Mouse (Mus musculus) B cell, adult 67 days (primary cell): ENCODE data around the gene Gps2. TPM values are rescaled to one million over a fixed set of nuclear protein-coding genes. Genes with fewer than 3 reads are reported as not detected.

Source experiments
- total RNA-seq, 2 experiments: library from RNA; stranded (reverse); gene quantifications; 4 replicates each; pipeline ENCODE4 v1.2.4; 2023

Gene Gps2
- 100 to 1,000 TPM; 148 to 150 TPM for total RNA-seq

GRCm38 (mm10) chr11:69913554-69914371 is at the start of gene Gps2:
Gene Gps2 (plus strand): TSS chr11:69913888.

DNA sequence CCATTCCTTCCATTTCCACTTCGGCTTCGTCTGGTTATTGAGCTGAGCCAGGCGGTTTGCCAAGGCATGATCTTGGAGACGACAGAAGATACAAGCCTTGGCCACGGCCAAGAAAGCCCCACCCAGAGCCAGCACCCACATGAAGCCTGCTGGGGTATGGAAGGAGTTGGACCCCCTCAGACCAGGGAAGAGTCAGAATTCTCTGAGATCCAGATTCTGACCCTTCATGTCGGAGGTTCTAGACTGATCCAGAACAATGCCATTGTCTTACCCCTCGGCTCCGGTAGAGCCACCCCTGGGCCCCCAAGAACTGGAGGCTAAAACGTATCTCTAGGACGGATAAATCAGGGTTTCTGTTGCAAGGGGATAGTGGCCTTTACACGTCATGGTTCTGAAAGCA is 35.8 kb upstream of the Gps2 start, which contains the start of gene Tmem95:
Tmem95 (minus strand) TSS at position 141 of the 400 bp plus-strand sequence.

GRCm38 (mm10) chr11:69880853-69881603 is 32.7 kb upstream of the Gps2 start, which contains the start of gene Kctd11:
Gene Kctd11 (minus strand): TSS chr11:69881406.

GRCm38 (mm10) chr11:69895291-69895690 is 18.4 kb upstream of the Gps2 start, which contains the start of gene Acap1:
Gene Acap1 (minus strand): TSS chr11:69895539.

DNA sequence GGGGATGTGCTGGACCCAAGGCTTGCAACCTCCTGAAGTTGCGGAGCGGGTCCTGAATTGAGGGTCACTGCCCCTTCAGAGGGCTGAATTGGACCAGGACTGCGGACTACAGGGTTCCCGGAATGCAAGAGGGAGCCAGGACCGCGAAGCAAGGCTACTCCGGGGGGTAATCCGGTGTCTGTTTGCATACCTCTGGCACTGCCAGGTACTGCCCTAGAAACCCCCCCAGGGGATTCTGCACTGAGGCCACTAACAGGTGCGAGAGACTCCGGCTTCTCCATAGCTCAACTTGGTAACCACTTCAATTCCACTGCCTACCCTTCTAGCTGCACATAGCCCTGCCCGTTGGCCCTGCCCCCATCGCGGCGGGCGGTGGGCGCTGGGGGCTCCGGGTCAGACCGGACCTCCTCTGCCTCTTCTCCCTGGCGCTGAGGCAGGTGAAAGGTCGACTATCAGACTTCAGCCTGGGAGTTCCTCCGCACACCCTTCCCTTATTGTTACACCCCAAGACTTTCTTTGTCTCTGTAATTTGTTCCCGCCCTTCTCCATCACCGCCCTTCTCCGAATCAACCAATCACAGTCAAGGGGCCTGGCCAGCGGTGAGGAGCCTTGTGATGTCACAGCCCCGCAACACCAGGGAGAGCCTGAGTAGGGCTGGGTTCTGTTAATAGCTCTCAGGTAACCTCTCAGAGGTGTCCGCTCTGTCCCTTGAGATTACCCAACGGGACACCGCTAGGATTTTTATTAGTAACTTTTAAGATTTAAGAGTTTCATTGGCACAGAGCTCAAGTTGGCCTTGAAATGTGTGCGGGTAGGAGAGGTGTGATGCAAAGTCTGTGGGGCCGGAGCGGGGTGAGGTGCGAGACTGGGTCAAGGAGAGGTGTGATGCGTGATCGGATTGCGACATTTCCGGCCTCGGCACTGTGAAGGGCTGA is 12.9 kb upstream of the Gps2 start, which contains the start of the genes 2810408A11Rik and Neurl4:
2810408A11Rik (minus strand) TSS at position 517 of the 935 bp plus-strand sequence.
Neurl4 (plus strand) TSS at position 602 of the 935 bp plus-strand sequence.

DNA sequence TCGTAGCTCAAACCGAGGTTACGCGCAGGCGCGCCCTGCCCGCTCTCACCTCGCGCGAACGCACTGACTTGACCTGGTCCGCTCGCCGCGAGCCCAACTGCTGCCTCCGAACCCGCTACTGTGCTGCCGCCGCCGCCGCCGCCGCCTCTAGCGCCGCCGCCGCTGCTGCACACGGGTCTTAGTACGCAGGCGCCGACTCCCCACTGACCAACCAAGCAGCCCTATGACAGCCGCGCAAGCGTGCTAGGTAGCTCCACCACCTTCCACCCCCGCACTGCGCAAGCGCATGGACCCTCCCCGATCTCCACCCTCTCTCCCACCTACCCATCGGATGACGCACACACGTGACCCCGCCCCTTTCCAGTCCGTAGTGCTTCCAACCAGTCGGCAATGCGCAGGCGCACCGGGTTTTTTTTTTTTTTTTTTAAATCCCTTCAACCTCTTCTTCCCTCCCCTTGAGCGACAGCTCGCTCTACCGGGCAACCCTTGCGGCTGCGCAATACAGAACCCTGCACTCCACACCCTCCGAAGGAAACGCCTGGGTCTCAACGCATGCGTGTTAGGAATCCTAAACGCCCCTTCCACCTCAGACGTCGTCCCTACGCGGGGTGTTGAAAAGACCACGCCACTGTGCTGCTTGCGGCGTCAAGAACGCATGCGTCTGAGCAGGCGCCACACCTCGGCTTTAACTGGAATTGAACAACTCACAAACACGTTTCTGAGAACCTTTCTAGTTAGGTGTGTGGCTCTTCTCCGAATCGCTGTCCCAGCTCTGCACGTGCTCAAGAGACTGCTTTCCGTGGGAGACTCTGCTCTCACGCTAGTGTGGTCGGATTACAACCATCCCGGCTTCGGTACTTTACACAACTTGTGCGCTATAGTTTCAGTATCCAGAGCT is 7.7 kb downstream of the Gps2 start, which contains the start of gene Eif5a:
Eif5a (minus strand) TSS at position 845 of the 898 bp plus-strand sequence.

GRCm38 (mm10) chr11:69935137-69935879 is 21.6 kb downstream of the Gps2 start, which contains the start of gene Ybx2:
Gene Ybx2 (plus strand): TSS chr11:69935796.

GRCm38 (mm10) chr11:69948066-69948762 is 34.5 kb downstream of the Gps2 start, which contains the start of gene Slc2a4:
Gene Slc2a4 (minus strand): TSS chr11:69948188.

DNA sequence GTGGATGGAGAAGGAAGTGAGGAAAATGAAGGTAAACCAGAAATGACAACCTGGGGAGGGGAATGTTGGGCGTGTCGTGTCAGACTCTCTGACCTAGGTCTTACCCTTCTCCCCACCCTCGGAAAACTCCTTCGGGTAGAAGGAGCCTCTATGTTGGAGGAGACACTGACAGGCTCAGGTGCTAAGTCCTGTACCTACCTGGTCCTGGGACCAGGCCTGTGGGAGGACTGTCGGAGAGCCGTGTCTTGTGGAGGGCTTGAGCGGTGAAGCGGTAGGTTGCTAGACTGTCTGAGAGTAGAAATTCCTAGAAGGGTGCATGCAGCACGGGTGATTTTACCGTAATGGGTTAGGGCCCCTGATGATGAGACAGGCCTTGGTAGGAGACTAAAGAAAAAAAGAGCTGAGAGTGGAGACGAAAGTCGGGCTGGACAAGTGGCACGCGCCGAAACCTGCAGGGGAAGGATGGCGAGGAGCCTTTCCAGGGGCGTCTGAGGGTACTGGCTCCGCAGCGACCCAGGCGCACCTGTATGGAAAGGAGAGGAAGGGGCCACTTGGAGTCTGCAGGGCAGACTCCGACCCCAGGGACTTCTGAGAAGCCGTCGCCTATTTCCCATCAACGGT is 51.1 kb downstream of the Gps2 start, which contains the start of gene Cldn7:
Cldn7 (plus strand) TSS at position 130 of the 621 bp plus-strand sequence.

Other genes starting within 250 kb of the Gps2 start
- gene Cd68, start 247.7 kb upstream of the Gps2 start, total RNA-seq = 10 to 100 TPM in 1 of 2 experiments, 1 to 10 TPM in 1; 7.9 to 12.1 TPM
- 100 to 1,000 TPM; 720 to 780 TPM for gene Eif4a1, start 241.5 kb upstream of the Gps2 start, total RNA-seq
- gene Senp3, start 231.8 kb upstream of the Gps2 start, total RNA-seq = 100 to 1,000 TPM; 134 to 139 TPM
- not detected for gene Tnfsf13, start 228.1 kb upstream of the Gps2 start, total RNA-seq
- gene Tnfsf12, start 218.0 kb upstream of the Gps2 start, total RNA-seq = not detected
- gene Tnfsfm13, start 217.8 kb upstream of the Gps2 start, total RNA-seq = not detected
- 100 to 1,000 TPM; 254 to 255 TPM for gene Polr2a, start 155.3 kb upstream of the Gps2 start, total RNA-seq
- not detected for gene Slc35g3, start 151.9 kb upstream of the Gps2 start, total RNA-seq
- 10 to 100 TPM; 61.0 to 64.9 TPM for gene Zbtb4, start 148.0 kb upstream of the Gps2 start, total RNA-seq
- 10 to 100 TPM; 10.5 to 13.5 TPM for gene Chrnb1, start 117.9 kb upstream of the Gps2 start, total RNA-seq
- under 1 TPM in 1 of 2 experiments, not detected in 1; 0.44 TPM for gene Fgf11, start 112.0 kb upstream of the Gps2 start, total RNA-seq
- gene Tmem102, start 108.3 kb upstream of the Gps2 start, total RNA-seq = not detected
- not detected for gene Gm39566, start 98.6 kb upstream of the Gps2 start, total RNA-seq
- not detected for gene Spem2, start 95.4 kb upstream of the Gps2 start, total RNA-seq
- not detected for gene Spem1, start 91.7 kb upstream of the Gps2 start, total RNA-seq
- gene Nlgn2, start 76.1 kb upstream of the Gps2 start, total RNA-seq = under 1 TPM; 0.12 to 0.41 TPM
- gene Tmem256, start 75.4 kb upstream of the Gps2 start, total RNA-seq = 10 to 100 TPM; 27.0 to 38.9 TPM
- gene Plscr3, start 67.5 kb upstream of the Gps2 start, total RNA-seq = 10 to 100 TPM; 10.4 to 14.7 TPM
- not detected for gene Tnk1, start 55.2 kb upstream of the Gps2 start, total RNA-seq
- gene Tmem95, start 35.9 kb upstream of the Gps2 start, total RNA-seq = not detected
- gene Kctd11, start 32.5 kb upstream of the Gps2 start, total RNA-seq = 1 to 10 TPM; 2.7 to 3.2 TPM
- 100 to 1,000 TPM; 518 to 555 TPM for gene Acap1, start 18.3 kb upstream of the Gps2 start, total RNA-seq
- 1 to 10 TPM; 2.5 TPM for gene 2810408A11Rik, start 12.9 kb upstream of the Gps2 start, total RNA-seq
- 10 to 100 TPM; 76.0 to 83.3 TPM for gene Neurl4, start 12.8 kb upstream of the Gps2 start, total RNA-seq
- gene Eif5a, start 8.1 kb downstream of the Gps2 start, total RNA-seq = 100 to 1,000 TPM; 355 to 387 TPM
- not detected for gene Ybx2, start 21.9 kb downstream of the Gps2 start, total RNA-seq
- not detected for gene Slc2a4, start 34.3 kb downstream of the Gps2 start, total RNA-seq
- not detected for gene Cldn7, start 50.9 kb downstream of the Gps2 start, total RNA-seq
- gene Ctdnep1, start 67.3 kb downstream of the Gps2 start, total RNA-seq = 100 to 1,000 TPM; 111 to 123 TPM
- gene Elp5, start 68.6 kb downstream of the Gps2 start, total RNA-seq = 10 to 100 TPM; 38.4 to 50.9 TPM
- 100 to 1,000 TPM; 291 to 311 TPM for gene Gabarap, start 77.3 kb downstream of the Gps2 start, total RNA-seq
- 10 to 100 TPM; 59.7 to 74.6 TPM for gene Phf23, start 81.9 kb downstream of the Gps2 start, total RNA-seq
- gene Dvl2, start 86.7 kb downstream of the Gps2 start, total RNA-seq = 10 to 100 TPM; 47.8 to 61.1 TPM
- 10 to 100 TPM; 58.2 to 58.6 TPM for gene Acadvl, start 101.5 kb downstream of the Gps2 start, total RNA-seq
- 1 to 10 TPM; 1.9 to 4.5 TPM for gene Dlg4, start 103.1 kb downstream of the Gps2 start, total RNA-seq
- not detected for gene Asgr1, start 140.2 kb downstream of the Gps2 start, total RNA-seq
- gene Asgr2, start 178.8 kb downstream of the Gps2 start, total RNA-seq = not detected
- not detected for gene Mgl2, start 216.4 kb downstream of the Gps2 start, total RNA-seq
- gene Clec10a, start 242.3 kb downstream of the Gps2 start, total RNA-seq = not detected